Mouse (Mus musculus): ENCODE data around the gene Hspb11. TPM values are rescaled to one million over a fixed set of nuclear protein-coding genes. Genes with fewer than 3 reads are reported as not detected.

The Hspb11 gene
- polyA plus RNA-seq, 2 experiments from 2014 or later: 23.8 to 30.6 TPM

DNA sequence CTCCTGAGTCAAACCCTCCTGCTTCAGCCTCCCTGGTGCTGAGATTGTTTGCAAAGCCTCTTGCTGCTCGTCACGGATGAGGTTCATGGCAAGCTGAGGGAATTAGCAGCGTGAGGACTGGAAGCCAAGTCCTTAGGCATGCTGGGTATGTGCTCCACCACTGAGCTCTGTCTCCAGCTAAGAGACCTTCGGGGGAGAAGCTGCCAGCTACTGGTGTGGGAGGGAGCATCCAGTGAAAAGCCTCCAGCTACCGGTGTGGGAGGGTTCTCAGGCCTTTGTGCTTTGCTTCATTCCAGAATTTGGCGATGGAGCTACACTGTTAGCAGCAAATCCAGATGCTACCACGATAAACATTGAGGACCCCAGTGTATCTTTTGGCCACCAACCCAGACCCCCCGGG is 65.3 kb downstream of the Hspb11 start:
- no peak for ATAC-seq

DNA sequence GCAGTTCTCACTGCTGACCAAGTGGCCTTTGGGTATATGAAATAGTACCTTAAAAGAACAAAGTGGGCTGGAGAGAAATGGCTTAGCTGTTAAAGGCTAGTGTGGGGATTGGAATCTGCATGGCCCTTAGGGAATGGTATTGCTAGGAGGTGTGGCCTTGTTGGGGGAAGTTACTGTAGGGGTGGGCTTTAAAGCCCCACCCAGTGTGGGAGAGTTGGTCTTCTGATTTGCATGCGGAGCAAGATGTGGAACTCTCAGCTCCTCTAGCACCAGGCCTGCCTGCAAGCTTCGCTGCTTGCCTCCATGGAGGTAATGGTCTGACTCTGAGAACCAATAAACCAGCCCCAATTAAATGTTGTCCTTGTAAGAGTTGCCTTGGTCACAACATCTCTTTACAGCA is 67.6 kb downstream of the Hspb11 start:
- ATAC-seq: no peak

DNA sequence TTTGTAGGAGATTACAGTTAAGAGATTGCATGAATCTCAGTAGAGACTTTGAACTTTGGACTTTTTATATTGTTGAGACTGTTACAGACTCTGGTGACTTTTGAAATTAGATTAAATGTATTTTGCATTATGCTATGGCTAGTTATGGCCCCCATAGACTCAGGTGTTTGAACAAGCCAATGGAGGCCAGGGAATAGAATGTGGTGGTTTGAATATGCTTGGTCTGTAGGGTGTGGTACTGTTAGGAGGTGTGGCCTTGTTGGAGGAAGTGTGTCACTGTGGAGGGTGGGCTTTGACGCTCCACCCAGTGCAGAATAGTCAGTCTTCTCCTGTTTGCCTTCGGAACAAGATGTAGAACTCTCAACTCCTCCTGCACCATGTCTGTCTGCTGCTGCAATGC is 69.7 kb downstream of the Hspb11 start:
- ATAC-seq: no peak

DNA sequence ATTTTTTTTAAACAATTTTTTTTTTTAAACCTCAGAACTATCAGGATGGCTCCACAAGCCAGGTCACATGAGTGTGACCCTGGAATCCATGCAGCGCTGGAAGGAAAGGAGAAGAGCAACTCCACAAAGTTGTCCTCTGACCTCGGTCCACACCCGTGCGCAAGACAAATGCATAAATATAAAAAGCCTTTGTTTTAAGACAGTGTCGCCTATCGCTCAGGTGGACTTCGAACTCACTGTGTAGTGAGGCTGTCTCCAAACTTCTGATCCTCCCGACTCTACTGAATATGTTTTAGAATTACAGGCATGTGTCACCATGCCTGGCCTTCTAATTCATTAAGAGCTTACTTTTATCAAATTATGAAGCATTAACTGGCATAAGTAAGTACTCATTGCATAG is 75.1 kb downstream of the Hspb11 start:
- ATAC-seq: no peak

Other genes with a start within 250 kb of the Hspb11 start
- 10 to 100 TPM; 46.4 to 48.2 TPM for gene Mrpl37, start 186.7 kb upstream of the Hspb11 start, polyA plus RNA-seq (2017; shearing (Covaris generic))
- gene Cyb5rl, start 186.6 kb upstream of the Hspb11 start, polyA plus RNA-seq (2017; shearing (Covaris generic)): 10 to 100 TPM in 1 of 2 experiments, 1 to 10 TPM in 1; 7.1 to 15.3 TPM
- not detected for gene Cdcp2, start 156.7 kb upstream of the Hspb11 start, polyA plus RNA-seq (2017; shearing (Covaris generic))
- gene Tmem59, start 75.2 kb upstream of the Hspb11 start, polyA plus RNA-seq (2017; shearing (Covaris generic)): 100 to 1,000 TPM; 439 to 478 TPM
- 10 to 100 TPM; 19.4 to 19.8 TPM for gene Tceanc2, start 74.5 kb upstream of the Hspb11 start, polyA plus RNA-seq (2017; shearing (Covaris generic))
- under 1 TPM in 1 of 2 experiments, not detected in 1; 0.30 TPM for gene Ldlrad1, start 44.4 kb upstream of the Hspb11 start, polyA plus RNA-seq (2017; shearing (Covaris generic))
- gene Lrrc42, start 61 bp upstream of the Hspb11 start, polyA plus RNA-seq (2017; shearing (Covaris generic)): 10 to 100 TPM; 17.8 to 22.9 TPM
- not detected for gene Dio1, start 53.6 kb downstream of the Hspb11 start, polyA plus RNA-seq (2017; shearing (Covaris generic))
- 10 to 100 TPM; 90.0 to 98.0 TPM for gene Yipf1, start 60.8 kb downstream of the Hspb11 start, polyA plus RNA-seq (2017; shearing (Covaris generic))
- 1 to 10 TPM; 3.8 to 5.3 TPM for gene Ndc1, start 114.2 kb downstream of the Hspb11 start, polyA plus RNA-seq (2017; shearing (Covaris generic))
- not detected for gene Glis1, start 181.0 kb downstream of the Hspb11 start, polyA plus RNA-seq (2017; shearing (Covaris generic))